Mouse (Mus musculus): ENCODE measurements around the gene Nif3l1. TPM values are rescaled to one million over a fixed set of nuclear protein-coding genes. Genes with fewer than 3 reads are reported as not detected.
A peak's percentile ranks its signal among the peaks of the same experiment; 100 is the strongest.

Gene Nif3l1
- polyA plus RNA-seq (2014; fragmentation: Nextera tagmentation; extraction: Ambion mirVana): 57.2 and 57.3 TPM in 2 replicates

GRCm38 (mm10) chr1:58445143-58445722 is at the start of gene Nif3l1, which contains the start of gene Ppil3:
Nif3l1 (plus strand) TSS chr1:58445151.
Ppil3 (minus strand) TSS chr1:58445486.
- no peaks in the 10 kb centered on the region for H3K9me3 ChIP-seq (ENCODE audit: control insufficient read depth, low read length)
- peak; percentile 98 for ATAC-seq (ENCODE audit: low FRiP score, low TSS enrichment)

GRCm38 (mm10) chr1:58395341-58395740 is 49.6 kb upstream of the Nif3l1 start:
- H3K9me3 ChIP-seq (ENCODE audit: control insufficient read depth, low read length): no peaks in the 10 kb centered on the region
- peaks cover 8% of the 10 kb centered on the region for H3K4me1 ChIP-seq (ENCODE audit: control insufficient read depth, insufficient read depth, low read length)
- no peak overlapping the region for H3K4me3 ChIP-seq (ENCODE audit: low read length)
- H3K9ac ChIP-seq (ENCODE audit: low read depth, low read length): no peak overlapping the region
- ATAC-seq (ENCODE audit: low FRiP score, low TSS enrichment): no peak
- 95% methylated on average over 3 of the region's 3 CpGs for WGBS
- no peak overlapping the region for H3K4me2 ChIP-seq (replicated peaks; ENCODE audit: low read depth, low read length)
- H3K36me3 ChIP-seq (ENCODE audit: control insufficient read depth, insufficient read depth, low read length): peaks cover 57% of the 10 kb centered on the region
- H3K27me3 ChIP-seq (ENCODE audit: control insufficient read depth, insufficient read depth, low read length): no peaks in the 10 kb centered on the region
- H3K27ac ChIP-seq (ENCODE audit: low read depth, low read length): no peak overlapping the region

More at GRCm38 (mm10) chr1:58445143-58445722, at the start of gene Nif3l1, which contains the start of gene Ppil3:
- peak within 1 kb of the TSS; percentile 76 for H3K4me3 ChIP-seq (ENCODE audit: low read length)
- peaks cover 12% of the 10 kb centered on the region; the same call in 1 of the 2 replicates for H3K4me1 ChIP-seq (ENCODE audit: control insufficient read depth, insufficient read depth, low read length)
- H3K9ac ChIP-seq (ENCODE audit: low read depth, low read length): peak within 1 kb of the TSS; percentile 80
- WGBS: under 1% methylated on average over 33 of the region's 33 CpGs
- H3K36me3 ChIP-seq (ENCODE audit: control insufficient read depth, insufficient read depth, low read length): peaks cover 26% of the 10 kb centered on the region
- no peaks in the 10 kb centered on the region for H3K27me3 ChIP-seq (ENCODE audit: control insufficient read depth, insufficient read depth, low read length)
- peak within 1 kb of the TSS; percentile 91 for H3K27ac ChIP-seq (ENCODE audit: low read depth, low read length)
- peak within 1 kb of the TSS; percentile 78 for H3K4me2 ChIP-seq (replicated peaks; ENCODE audit: low read depth, low read length)

DNA sequence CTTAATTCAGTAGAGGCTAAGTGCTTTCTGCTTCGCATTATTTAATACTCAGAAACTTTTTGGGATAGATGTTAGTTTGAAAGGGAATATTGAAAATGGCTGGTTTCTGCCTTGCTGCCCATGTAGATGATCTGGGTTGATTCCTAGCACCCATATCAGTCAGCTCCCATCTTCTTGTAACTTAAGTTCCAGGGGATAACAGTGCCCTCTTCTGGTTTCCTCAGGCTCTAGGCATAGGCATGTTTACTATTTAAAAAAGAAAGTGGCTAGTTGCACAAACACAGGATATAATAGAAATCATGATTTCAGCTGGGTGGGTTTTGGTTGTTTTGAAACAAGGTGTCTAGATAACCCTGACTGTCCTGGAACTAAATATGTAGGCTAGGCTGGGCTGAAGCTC is 48.8 kb upstream of the Nif3l1 start:
- WGBS: 97% methylated on average over 1 of the region's 1 CpGs
- no peak overlapping the region for H3K27ac ChIP-seq (ENCODE audit: low read depth, low read length)
- no peaks in the 10 kb centered on the region for H3K9me3 ChIP-seq (ENCODE audit: control insufficient read depth, low read length)
- H3K27me3 ChIP-seq (ENCODE audit: control insufficient read depth, insufficient read depth, low read length): no peaks in the 10 kb centered on the region
- no peak overlapping the region for H3K9ac ChIP-seq (ENCODE audit: low read depth, low read length)
- ATAC-seq (ENCODE audit: low FRiP score, low TSS enrichment): no peak
- H3K4me1 ChIP-seq (ENCODE audit: control insufficient read depth, insufficient read depth, low read length): peaks cover 7% of the 10 kb centered on the region
- no peak overlapping the region for H3K4me3 ChIP-seq (ENCODE audit: low read length)
- peaks cover 65% of the 10 kb centered on the region for H3K36me3 ChIP-seq (ENCODE audit: control insufficient read depth, insufficient read depth, low read length)
- no peak overlapping the region for H3K4me2 ChIP-seq (replicated peaks; ENCODE audit: low read depth, low read length)

DNA sequence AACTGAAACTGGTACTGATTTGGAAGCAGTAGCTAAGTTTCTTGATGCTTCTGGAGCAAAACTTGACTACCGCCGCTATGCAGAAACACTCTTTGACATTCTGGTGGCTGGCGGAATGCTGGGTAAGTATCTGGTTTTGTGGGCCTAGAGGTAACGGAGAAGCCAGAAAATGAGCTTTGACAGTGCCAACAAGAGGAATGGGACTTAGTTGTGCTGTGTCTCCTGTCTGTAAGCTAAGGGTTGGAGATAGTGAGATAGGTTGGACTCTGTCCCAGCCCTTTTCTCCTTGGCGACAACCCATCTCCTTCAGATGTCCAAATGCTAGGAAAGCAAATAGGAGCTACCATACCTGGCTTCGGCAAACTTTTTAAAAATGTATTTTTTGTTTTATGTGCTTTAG is 47.2 kb upstream of the Nif3l1 start:
- WGBS: 95% methylated on average over 6 of the region's 6 CpGs

DNA sequence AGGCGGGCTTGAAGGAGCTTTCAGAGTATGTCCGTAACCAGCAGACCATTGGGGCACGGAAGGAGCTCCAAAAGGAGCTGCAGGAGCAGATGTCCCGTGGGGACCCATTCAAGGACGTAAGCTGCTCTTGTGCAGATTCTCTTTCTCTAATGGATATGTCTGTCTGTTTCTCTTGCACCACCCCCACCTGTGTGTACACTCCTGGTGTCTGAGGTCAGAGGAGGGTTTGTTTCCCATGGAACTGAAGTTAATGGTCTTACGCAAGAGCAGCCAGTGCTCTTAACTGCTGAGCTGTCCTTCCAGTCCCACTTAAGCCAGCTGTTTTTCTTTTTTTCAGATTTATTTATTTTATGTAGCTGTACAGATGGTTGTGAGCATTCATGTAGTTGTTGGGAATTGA is 43.6 kb upstream of the Nif3l1 start:
- Histone ChIP-seq H3K36me3 (ENCODE audit: control insufficient read depth, insufficient read depth, low read length) (peaks cover 91% of the 10 kb centered on the region), H3K27me3 (ENCODE audit: control insufficient read depth, insufficient read depth, low read length) (no peaks in the 10 kb centered on the region), H3K4me3 (ENCODE audit: low read length) (no peak overlapping the region), H3K4me1 (ENCODE audit: control insufficient read depth, insufficient read depth, low read length) (no peaks in the 10 kb centered on the region), H3K27ac (ENCODE audit: low read depth, low read length) (no peak overlapping the region), H3K9me3 (ENCODE audit: control insufficient read depth, low read length) (no peaks in the 10 kb centered on the region), H3K9ac (ENCODE audit: low read depth, low read length) (no peak overlapping the region), H3K4me2 (replicated peaks; ENCODE audit: low read depth, low read length) (no peak overlapping the region)
- WGBS: 92% methylated on average over 6 of the region's 6 CpGs
- ATAC-seq (ENCODE audit: low FRiP score, low TSS enrichment): no peak

More for the DNA sequence above, 47.2 kb upstream of the Nif3l1 start:
- Histone ChIP-seq H3K9me3 (ENCODE audit: control insufficient read depth, low read length) (no peaks in the 10 kb centered on the region), H3K27me3 (ENCODE audit: control insufficient read depth, insufficient read depth, low read length) (no peaks in the 10 kb centered on the region), H3K4me2 (replicated peaks; ENCODE audit: low read depth, low read length) (no peak overlapping the region), H3K36me3 (ENCODE audit: control insufficient read depth, insufficient read depth, low read length) (peaks cover 80% of the 10 kb centered on the region), H3K9ac (ENCODE audit: low read depth, low read length) (no peak overlapping the region), H3K4me1 (ENCODE audit: control insufficient read depth, insufficient read depth, low read length) (no peaks in the 10 kb centered on the region), H3K27ac (ENCODE audit: low read depth, low read length) (no peak overlapping the region), H3K4me3 (ENCODE audit: low read length) (no peak overlapping the region)
- ATAC-seq (ENCODE audit: low FRiP score, low TSS enrichment): no peak

DNA sequence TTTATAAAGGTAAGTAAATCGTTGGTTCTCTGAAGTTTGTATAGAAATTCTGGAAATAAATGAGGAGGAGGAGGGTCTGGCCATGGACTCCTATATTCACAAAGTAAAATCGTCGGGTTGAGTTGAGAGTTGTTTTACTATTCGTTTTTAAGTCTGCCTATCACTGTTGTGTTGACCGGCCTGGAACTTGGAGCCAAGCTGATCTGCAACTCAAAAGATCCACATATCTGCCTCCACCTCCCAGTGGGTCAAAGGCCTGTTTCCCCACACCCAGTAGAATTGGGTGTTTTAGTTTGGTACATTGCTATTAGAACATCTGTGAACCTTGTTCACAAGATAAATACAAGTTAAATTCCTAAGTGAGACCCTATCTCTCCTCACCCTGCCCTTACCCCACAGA is 41.2 kb upstream of the Nif3l1 start:
- Histone ChIP-seq H3K4me3 (ENCODE audit: low read length) (no peak overlapping the region), H3K9ac (ENCODE audit: low read depth, low read length) (no peak overlapping the region), H3K4me2 (replicated peaks; ENCODE audit: low read depth, low read length) (no peak overlapping the region), H3K27me3 (ENCODE audit: control insufficient read depth, insufficient read depth, low read length) (no peaks in the 10 kb centered on the region), H3K36me3 (ENCODE audit: control insufficient read depth, insufficient read depth, low read length) (peaks cover 79% of the 10 kb centered on the region), H3K4me1 (ENCODE audit: control insufficient read depth, insufficient read depth, low read length) (no peaks in the 10 kb centered on the region), H3K9me3 (ENCODE audit: control insufficient read depth, low read length) (no peaks in the 10 kb centered on the region), H3K27ac (ENCODE audit: low read depth, low read length) (no peak overlapping the region)
- 95% methylated on average over 5 of the region's 5 CpGs for WGBS
- ATAC-seq (ENCODE audit: low FRiP score, low TSS enrichment): no peak

DNA sequence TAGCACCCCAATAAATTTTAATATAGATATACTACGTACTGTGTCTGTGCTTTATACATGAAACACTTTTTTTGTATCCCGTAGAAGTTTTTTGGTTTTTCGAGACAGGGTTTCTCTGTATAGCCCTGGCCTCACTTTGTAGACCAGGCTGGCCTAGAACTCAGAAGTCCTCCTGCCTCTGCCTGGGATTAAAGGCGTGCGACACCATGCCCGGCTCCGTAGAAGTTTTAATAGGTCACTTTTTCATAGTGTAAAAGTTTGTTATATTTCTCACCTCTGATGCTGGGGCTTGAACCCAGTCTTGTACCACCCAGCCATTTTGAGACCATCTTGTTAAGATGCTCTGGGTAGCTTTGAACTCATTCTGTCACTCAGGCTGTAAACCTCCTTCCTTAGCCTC is 37.6 kb upstream of the Nif3l1 start:
- Histone ChIP-seq H3K27me3 (ENCODE audit: control insufficient read depth, insufficient read depth, low read length) (no peaks in the 10 kb centered on the region), H3K4me1 (ENCODE audit: control insufficient read depth, insufficient read depth, low read length) (no peaks in the 10 kb centered on the region), H3K36me3 (ENCODE audit: control insufficient read depth, insufficient read depth, low read length) (peaks cover 69% of the 10 kb centered on the region), H3K4me2 (replicated peaks; ENCODE audit: low read depth, low read length) (no peak overlapping the region), H3K9ac (ENCODE audit: low read depth, low read length) (no peak overlapping the region), H3K9me3 (ENCODE audit: control insufficient read depth, low read length) (no peaks in the 10 kb centered on the region), H3K4me3 (ENCODE audit: low read length) (no peak overlapping the region), H3K27ac (ENCODE audit: low read depth, low read length) (no peak overlapping the region)
- WGBS: 96% methylated on average over 7 of the region's 7 CpGs
- ATAC-seq (ENCODE audit: low FRiP score, low TSS enrichment): no peak

GRCm38 (mm10) chr1:58408141-58408540 is 36.8 kb upstream of the Nif3l1 start:
- Histone ChIP-seq H3K27ac (ENCODE audit: low read depth, low read length) (no peak overlapping the region), H3K27me3 (ENCODE audit: control insufficient read depth, insufficient read depth, low read length) (no peaks in the 10 kb centered on the region), H3K9me3 (ENCODE audit: control insufficient read depth, low read length) (no peaks in the 10 kb centered on the region), H3K4me3 (ENCODE audit: low read length) (no peak overlapping the region), H3K4me2 (replicated peaks; ENCODE audit: low read depth, low read length) (no peak overlapping the region), H3K9ac (ENCODE audit: low read depth, low read length) (no peak overlapping the region), H3K4me1 (ENCODE audit: control insufficient read depth, insufficient read depth, low read length) (no peaks in the 10 kb centered on the region), H3K36me3 (ENCODE audit: control insufficient read depth, insufficient read depth, low read length) (peaks cover 69% of the 10 kb centered on the region)
- no peak for ATAC-seq (ENCODE audit: low FRiP score, low TSS enrichment)
- WGBS: 83% methylated on average over 6 of the region's 6 CpGs

- H3K9me3 ChIP-seq (ENCODE audit: control insufficient read depth, low read length): no peaks in the 10 kb centered on the region
- H3K9ac ChIP-seq (ENCODE audit: low read depth, low read length): no peak overlapping the region
- WGBS: 78% methylated on average over 5 of the region's 5 CpGs
- peaks cover 69% of the 10 kb centered on the region for H3K36me3 ChIP-seq (ENCODE audit: control insufficient read depth, insufficient read depth, low read length)
- no peaks in the 10 kb centered on the region for H3K27me3 ChIP-seq (ENCODE audit: control insufficient read depth, insufficient read depth, low read length)
- no peak overlapping the region for H3K27ac ChIP-seq (ENCODE audit: low read depth, low read length)
- H3K4me2 ChIP-seq (replicated peaks; ENCODE audit: low read depth, low read length): no peak overlapping the region
- no peaks in the 10 kb centered on the region for H3K4me1 ChIP-seq (ENCODE audit: control insufficient read depth, insufficient read depth, low read length)
- H3K4me3 ChIP-seq (ENCODE audit: low read length): no peak overlapping the region
- 0 out of 2 replicates have a peak, but pooled peaks have one; percentile 48 for ATAC-seq (ENCODE audit: low FRiP score, low TSS enrichment)
These were observed 35.3 kb upstream of the Nif3l1 start for GRCm38 (mm10) chr1:58409553-58410197.

Data from kidney, embryonic 14.5 days (tissue).